Mouse (Mus musculus): ENCODE data around the gene H1f0. TPM values are rescaled to one million over a fixed set of nuclear protein-coding genes. Genes with fewer than 3 reads are reported as not detected.

Gene H1f0
- polyA plus RNA-seq, 1 experiment, result 153 TPM

DNA sequence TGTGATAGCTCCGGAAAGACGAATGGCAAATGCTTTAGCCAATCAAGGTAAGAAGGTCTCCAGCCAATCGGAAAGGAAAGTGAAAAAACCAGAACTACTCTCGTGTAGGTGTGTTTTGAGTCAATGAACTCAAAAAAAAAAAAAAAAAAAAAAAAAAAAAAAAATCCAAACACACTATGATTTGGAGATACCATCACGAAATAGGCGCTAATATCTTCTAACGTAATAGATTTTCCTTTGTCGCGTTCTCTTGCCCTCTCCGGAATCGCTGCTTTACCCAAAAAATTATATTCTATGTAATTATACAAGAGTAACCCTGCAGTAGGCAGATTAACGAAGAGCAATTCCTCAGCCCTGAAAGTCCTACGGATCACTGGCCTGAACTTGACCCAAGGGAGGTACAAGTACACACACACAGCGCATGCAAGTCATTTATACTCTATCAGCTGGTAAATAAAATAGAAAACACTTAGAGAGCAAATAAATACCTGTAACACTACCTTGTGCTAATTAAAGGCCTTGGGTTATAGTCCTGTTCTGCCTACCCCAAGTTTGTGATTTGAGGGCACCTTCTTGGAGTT lies 35.0 kb downstream of the H1f0 start:
- Histone ChIP-seq H3K4me3 (ENCODE audit: insufficient read depth, low read depth, low read length) (peak overlapping the region; percentile 2; the same call in 1 of the 2 replicates), H3K4me1 (ENCODE audit: control insufficient read depth, insufficient read depth, insufficient read length, low read length) (no peaks in the 10 kb centered on the region), H3K27ac (replicated peaks; ENCODE audit: low read depth, low read length) (no peak overlapping the region)

- H3K27ac ChIP-seq (replicated peaks; ENCODE audit: low read depth, low read length), result no peak overlapping the region
- no peak overlapping the region for H3K4me3 ChIP-seq (ENCODE audit: insufficient read depth, low read depth, low read length)
- H3K4me1 ChIP-seq (ENCODE audit: control insufficient read depth, insufficient read depth, insufficient read length, low read length), result no peaks in the 10 kb centered on the region
Measured at GRCm38 (mm10) chr15:79065086-79065770, 37.0 kb downstream of the H1f0 start.

DNA sequence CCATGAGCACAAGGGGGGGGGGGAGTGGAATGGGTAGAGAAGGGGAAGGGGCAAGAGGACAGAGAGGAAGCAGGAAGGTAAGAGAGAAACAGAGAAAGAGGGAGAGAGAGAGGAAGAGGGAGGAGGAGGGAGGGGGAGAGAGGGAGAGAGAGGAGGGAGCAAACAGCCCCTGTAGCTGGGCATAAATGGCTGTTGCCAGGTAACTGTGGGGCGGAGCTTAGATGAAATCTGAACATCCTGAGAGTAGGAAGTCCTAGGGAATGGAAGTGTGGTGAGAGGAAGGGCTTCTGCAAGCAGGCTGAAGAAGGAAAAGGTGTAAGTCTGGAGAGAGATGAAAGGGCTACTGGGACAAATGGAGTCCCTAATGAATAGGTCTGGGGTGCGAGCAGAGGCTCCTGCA lies 38.0 kb downstream of the H1f0 start:
- Histone ChIP-seq H3K4me3 (ENCODE audit: insufficient read depth, low read depth, low read length) (no peak overlapping the region), H3K27ac (replicated peaks; ENCODE audit: low read depth, low read length) (no peak overlapping the region), H3K4me1 (ENCODE audit: control insufficient read depth, insufficient read depth, insufficient read length, low read length) (no peaks in the 10 kb centered on the region)

GRCm38 (mm10) chr15:79067631-79068030 lies 39.4 kb downstream of the H1f0 start:
- Histone ChIP-seq H3K27ac (replicated peaks; ENCODE audit: low read depth, low read length) (no peak overlapping the region), H3K4me3 (ENCODE audit: insufficient read depth, low read depth, low read length) (no peak overlapping the region), H3K4me1 (ENCODE audit: control insufficient read depth, insufficient read depth, insufficient read length, low read length) (no peaks in the 10 kb centered on the region)

- Histone ChIP-seq H3K4me1 (ENCODE audit: control insufficient read depth, insufficient read depth, insufficient read length, low read length) (no peaks in the 10 kb centered on the region), H3K4me3 (ENCODE audit: insufficient read depth, low read depth, low read length) (no peak overlapping the region), H3K27ac (replicated peaks; ENCODE audit: low read depth, low read length) (no peak overlapping the region)
Measured at GRCm38 (mm10) chr15:79068416-79068815, 40.2 kb downstream of the H1f0 start.

DNA sequence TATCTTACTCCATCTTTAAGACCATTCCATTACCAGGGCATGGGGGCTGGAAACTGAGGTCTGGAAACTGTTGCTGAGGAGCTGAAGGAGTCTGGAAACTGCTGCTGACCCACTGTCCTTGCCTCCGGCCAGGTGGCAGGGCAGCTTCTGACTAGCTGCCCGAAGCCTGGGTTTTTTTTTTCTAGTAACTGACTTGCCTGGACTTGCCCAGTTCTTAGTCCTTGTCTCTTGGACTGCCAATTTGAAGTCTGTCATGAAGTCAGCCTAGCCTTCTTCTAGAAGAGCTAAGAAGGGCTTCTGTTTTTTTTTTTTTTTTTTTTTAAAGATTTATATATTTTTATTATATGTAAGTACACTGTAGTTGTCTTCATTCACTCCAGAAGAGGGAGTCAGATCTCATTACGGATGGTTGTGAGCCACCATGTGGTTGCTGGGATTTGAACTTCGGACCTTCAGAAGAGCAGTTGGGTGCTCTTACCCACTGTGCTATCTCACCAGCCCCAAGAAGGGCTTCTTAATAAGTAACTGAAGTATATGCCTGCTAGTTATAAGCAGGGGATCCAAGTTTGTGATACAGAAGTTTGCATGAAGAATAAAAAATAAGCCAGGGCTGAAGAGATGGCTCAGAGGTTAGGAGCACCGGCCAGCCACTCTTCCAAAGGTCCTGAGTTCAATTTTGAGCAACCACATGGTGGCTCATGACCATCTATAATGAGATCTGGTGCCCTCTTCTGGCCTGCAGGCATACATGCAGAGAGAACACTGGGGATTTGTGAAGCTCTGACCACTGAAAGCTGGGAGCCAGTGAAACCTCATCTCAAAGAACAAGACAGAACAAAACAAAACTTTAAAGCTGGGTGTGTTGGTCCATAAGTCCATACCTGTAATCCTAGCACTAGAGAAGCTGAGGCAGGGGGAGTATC lies 43.1 kb downstream of the H1f0 start:
- no peak overlapping the region for H3K27ac ChIP-seq (replicated peaks; ENCODE audit: low read depth, low read length)

GRCm38 (mm10) chr15:79073752-79074151 lies 45.5 kb downstream of the H1f0 start:
- no peak overlapping the region for H3K4me3 ChIP-seq (ENCODE audit: insufficient read depth, low read depth, low read length)

More for the DNA sequence above, 43.1 kb downstream of the H1f0 start:
- Histone ChIP-seq H3K4me1 (ENCODE audit: control insufficient read depth, insufficient read depth, insufficient read length, low read length) (peaks cover 4% of the 10 kb centered on the region), H3K4me3 (ENCODE audit: insufficient read depth, low read depth, low read length) (no peak overlapping the region)

GRCm38 (mm10) chr15:79074446-79074845 lies 46.2 kb downstream of the H1f0 start:
- H3K4me3 ChIP-seq (ENCODE audit: insufficient read depth, low read depth, low read length), result peak overlapping the region; percentile 91
- peaks cover 8% of the 10 kb centered on the region for H3K4me1 ChIP-seq (ENCODE audit: control insufficient read depth, insufficient read depth, insufficient read length, low read length)
- H3K27ac ChIP-seq (replicated peaks; ENCODE audit: low read depth, low read length), result peak overlapping the region; percentile 72

More at GRCm38 (mm10) chr15:79073752-79074151, 45.5 kb downstream of the H1f0 start:
- Histone ChIP-seq H3K4me1 (ENCODE audit: control insufficient read depth, insufficient read depth, insufficient read length, low read length) (peaks cover 8% of the 10 kb centered on the region), H3K27ac (replicated peaks; ENCODE audit: low read depth, low read length) (no peak overlapping the region)

GRCm38 (mm10) chr15:79074913-79075532 lies 46.8 kb downstream of the H1f0 start, which contains the start of gene Eif3l:
Eif3l (plus strand) TSS chr15:79075179.
- Histone ChIP-seq H3K4me1 (ENCODE audit: control insufficient read depth, insufficient read depth, insufficient read length, low read length) (peaks cover 8% of the 10 kb centered on the region), H3K27ac (replicated peaks; ENCODE audit: low read depth, low read length) (peak within 1 kb of the TSS; percentile 72), H3K4me3 (ENCODE audit: insufficient read depth, low read depth, low read length) (peak within 1 kb of the TSS; percentile 91)

GRCm38 (mm10) chr15:79075658-79076365 lies 47.6 kb downstream of the H1f0 start:
- H3K27ac ChIP-seq (replicated peaks; ENCODE audit: low read depth, low read length), result peak overlapping the region; percentile 66
- peak overlapping the region; percentile 91 for H3K4me3 ChIP-seq (ENCODE audit: insufficient read depth, low read depth, low read length)
- H3K4me1 ChIP-seq (ENCODE audit: control insufficient read depth, insufficient read depth, insufficient read length, low read length), result peaks cover 9% of the 10 kb centered on the region

DNA sequence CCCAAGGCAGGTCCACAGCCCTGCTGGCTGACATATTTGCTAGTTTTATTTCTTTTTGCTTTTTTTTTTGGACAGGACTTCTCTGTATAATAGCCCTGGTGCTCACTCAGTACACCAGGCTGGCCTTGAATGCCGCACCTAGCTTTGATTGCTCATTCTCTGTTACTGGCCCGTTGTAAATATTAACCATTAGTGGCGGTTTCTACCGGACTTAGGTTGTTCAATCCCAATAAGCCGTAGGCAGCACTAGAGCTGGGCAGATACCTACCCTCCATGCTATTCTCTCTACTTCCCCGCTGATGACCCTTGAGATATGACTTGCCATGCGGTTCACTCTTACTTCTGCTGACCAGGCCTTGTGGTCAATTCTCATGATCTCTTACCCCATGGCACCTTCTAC lies 51.3 kb downstream of the H1f0 start:
- H3K4me3 ChIP-seq (ENCODE audit: insufficient read depth, low read depth, low read length), result no peak overlapping the region
- peaks cover 11% of the 10 kb centered on the region for H3K4me1 ChIP-seq (ENCODE audit: control insufficient read depth, insufficient read depth, insufficient read length, low read length)
- H3K27ac ChIP-seq (replicated peaks; ENCODE audit: low read depth, low read length), result 0 out of 2 replicates have a peak overlapping the region, but pooled peaks have one; percentile 2
